Mouse (Mus musculus): ENCODE data around the gene Myo15b. TPM values are rescaled to one million over a fixed set of nuclear protein-coding genes. Genes with fewer than 3 reads are reported as not detected.
"Not testable (repeated sequence)": the region's sequence is repeated elsewhere in the genome, so short reads cannot be mapped to it uniquely, and the experiment has no call there.

Gene Myo15b
- polyA plus RNA-seq, 1 experiment from 2014 or later = 0.45 TPM

DNA sequence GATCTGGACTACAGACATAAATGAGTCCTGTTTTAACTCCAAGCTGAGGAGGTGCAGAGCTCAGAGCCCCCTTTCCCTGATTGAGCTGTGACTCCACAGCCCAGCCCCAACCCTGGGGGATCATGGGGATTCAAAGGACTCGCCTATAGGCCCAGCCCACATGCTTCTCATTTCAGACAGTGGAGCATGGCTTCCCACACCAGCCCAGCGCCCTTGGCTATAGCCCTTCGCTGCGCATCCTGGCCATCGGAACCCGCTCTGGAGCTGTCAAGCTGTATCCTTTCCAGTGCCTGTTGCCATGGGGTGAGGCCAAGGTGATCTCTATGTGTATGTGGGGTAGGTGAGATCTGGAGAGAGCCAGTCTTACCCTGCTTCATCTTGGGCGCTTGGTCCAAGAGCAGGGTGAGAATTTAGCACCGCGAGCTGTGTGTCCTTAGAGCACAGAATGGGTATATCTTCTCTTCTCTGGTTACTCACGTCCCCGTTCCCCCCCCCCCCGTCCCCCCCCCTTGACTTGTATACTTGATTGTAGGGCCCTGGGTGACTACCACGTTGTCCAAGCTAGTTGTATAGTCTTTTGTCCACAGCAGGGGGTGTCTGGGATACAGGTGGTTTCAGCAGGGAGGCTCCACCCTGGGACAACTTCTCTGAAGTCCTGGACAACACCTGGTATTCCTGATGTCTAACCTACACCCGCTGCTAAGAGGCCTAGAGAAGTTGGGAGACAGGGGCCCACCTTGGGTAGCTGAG, 14.9 kb upstream of the Myo15b start:
- Histone ChIP-seq H3K36me3 (replicated peaks) (peaks cover 34% of the 10 kb centered on the region), H3K9ac (no peak overlapping the region), H3K27me3 (no peaks in the 10 kb centered on the region), H3K27ac (replicated peaks) (0 out of 2 replicates have a peak overlapping the region, but pooled peaks have one; percentile 11), H3K4me3 (replicated peaks) (no peak overlapping the region), H3K4me1 (replicated peaks) (peaks cover 58% of the 10 kb centered on the region), H3K4me2 (no peak overlapping the region), H3K9me3 (replicated peaks) (0 out of 2 replicates have a peak, but pooled peaks cover 2% of the 10 kb centered on the region)
- ATAC-seq (ENCODE audit: insufficient read depth) = no peak
- WGBS (ENCODE audit: insufficient replicate concordance) = 78% methylated on average over 12 of the region's 14 CpGs

DNA sequence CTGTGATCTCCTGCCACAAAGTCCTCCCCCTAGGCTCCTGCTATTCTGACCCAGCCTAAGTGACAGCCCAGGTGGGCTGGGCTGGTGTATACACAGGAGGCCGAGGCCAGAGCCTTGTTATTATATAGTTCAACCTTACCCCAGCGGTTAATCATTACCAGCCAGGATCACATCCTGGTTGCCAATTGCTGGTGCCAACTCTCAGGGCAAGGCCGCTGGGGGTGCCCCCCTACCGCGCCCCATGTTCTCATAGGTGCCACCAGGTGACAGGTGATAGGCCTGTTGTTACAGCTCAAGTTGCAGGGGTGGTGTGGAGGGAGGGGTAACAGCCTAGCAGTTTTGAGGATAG, 14.3 kb upstream of the Myo15b start:
- Histone ChIP-seq H3K27ac (replicated peaks) (no peak overlapping the region), H3K4me2 (no peak overlapping the region)

DNA sequence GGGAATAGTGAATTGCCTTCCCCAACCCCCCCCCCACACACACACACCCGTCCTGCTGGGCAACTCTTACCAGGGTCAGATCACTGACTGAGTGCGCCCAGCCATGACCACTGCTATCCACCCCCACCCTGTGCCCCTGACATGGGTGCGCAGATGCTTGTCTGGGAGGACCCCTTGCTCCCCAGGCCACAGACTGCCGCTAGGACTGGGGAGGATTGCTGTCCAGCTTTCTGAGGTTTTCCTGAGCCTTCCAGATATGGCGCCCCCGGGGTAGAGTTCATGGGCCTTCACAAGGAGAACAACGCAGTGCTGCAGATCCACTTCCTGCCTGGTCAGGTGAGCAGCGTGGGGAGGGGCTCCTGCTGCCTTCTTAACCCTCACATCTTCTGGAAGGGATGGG, 14.0 kb upstream of the Myo15b start:
- H3K4me1 ChIP-seq (replicated peaks) = peaks cover 49% of the 10 kb centered on the region
- no peak overlapping the region for H3K9ac ChIP-seq
- WGBS (ENCODE audit: insufficient replicate concordance) = 65% methylated on average over 8 of the region's 8 CpGs
- H3K27ac ChIP-seq (replicated peaks) = no peak overlapping the region
- no peaks in the 10 kb centered on the region for H3K27me3 ChIP-seq
- 0 out of 2 replicates have a peak, but pooled peaks cover 2% of the 10 kb centered on the region for H3K9me3 ChIP-seq (replicated peaks)
- H3K4me3 ChIP-seq (replicated peaks) = no peak overlapping the region
- peaks cover 35% of the 10 kb centered on the region for H3K36me3 ChIP-seq (replicated peaks)
- no peak overlapping the region for H3K4me2 ChIP-seq
- ATAC-seq (ENCODE audit: insufficient read depth) = no peak

More for the DNA sequence above, 14.3 kb upstream of the Myo15b start:
- Histone ChIP-seq H3K4me3 (replicated peaks) (no peak overlapping the region), H3K27me3 (no peaks in the 10 kb centered on the region), H3K9ac (no peak overlapping the region), H3K4me1 (replicated peaks) (peaks cover 53% of the 10 kb centered on the region), H3K36me3 (replicated peaks) (peaks cover 34% of the 10 kb centered on the region), H3K9me3 (replicated peaks) (0 out of 2 replicates have a peak, but pooled peaks cover 2% of the 10 kb centered on the region)
- no peak for ATAC-seq (ENCODE audit: insufficient read depth)
- 86% methylated on average over 5 of the region's 5 CpGs for WGBS (ENCODE audit: insufficient replicate concordance)

DNA sequence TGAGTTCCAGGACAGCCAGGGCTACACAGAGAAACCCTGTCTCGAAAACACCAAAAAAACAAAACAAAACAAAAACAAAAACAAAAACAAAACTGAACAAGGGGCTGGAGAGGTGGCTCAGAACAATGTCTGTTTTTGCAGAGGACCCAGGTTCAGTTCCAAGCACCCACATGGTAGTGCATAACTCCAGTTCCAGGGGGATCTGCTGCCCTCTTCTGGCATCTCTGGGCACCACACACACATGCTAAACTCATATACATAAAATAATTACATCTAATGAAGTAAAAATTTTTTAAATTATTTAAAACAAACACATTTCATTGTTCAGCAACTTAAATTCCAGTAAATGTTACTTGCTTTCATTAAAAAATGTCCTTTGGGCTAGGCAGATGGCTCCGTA, 12.4 kb upstream of the Myo15b start:
- Histone ChIP-seq H3K4me3 (replicated peaks) (no peak overlapping the region), H3K9me3 (replicated peaks) (0 out of 2 replicates have a peak, but pooled peaks cover 2% of the 10 kb centered on the region), H3K27ac (replicated peaks) (no peak overlapping the region), H3K27me3 (no peaks in the 10 kb centered on the region), H3K4me1 (replicated peaks) (peaks cover 38% of the 10 kb centered on the region), H3K36me3 (replicated peaks) (peaks cover 51% of the 10 kb centered on the region), H3K4me2 (no peak overlapping the region), H3K9ac (no peak overlapping the region)
- no peak for ATAC-seq (ENCODE audit: insufficient read depth)
- 87% methylated on average over 2 of the region's 2 CpGs for WGBS (ENCODE audit: insufficient replicate concordance)

DNA sequence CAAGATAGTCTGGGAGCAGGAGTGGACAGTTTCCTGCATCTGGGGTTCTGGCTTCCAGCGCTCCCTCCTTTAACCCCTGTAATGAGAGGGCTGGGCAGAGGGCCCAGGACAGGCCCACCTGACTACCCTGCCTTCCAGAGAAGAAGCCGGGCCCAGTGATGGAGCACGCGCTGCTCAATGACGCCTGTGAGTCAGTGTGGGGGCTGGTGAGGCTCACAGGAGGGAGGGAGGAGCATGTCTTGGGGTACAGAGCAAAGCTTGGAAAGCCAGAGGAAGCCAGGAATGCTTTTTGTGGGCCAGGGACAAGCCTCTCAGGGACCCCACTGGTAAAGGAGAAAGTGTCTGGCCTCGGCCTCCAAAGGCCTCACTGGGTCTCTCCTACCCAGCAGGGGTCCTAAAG, 3.5 kb upstream of the Myo15b start:
- Histone ChIP-seq H3K27ac (replicated peaks) (no peak overlapping the region), H3K27me3 (peaks cover 39% of the 10 kb centered on the region), H3K9me3 (replicated peaks) (no peaks in the 10 kb centered on the region), H3K4me2 (no peak overlapping the region), H3K9ac (no peak overlapping the region), H3K4me1 (replicated peaks) (peaks cover 15% of the 10 kb centered on the region), H3K4me3 (replicated peaks) (no peak overlapping the region), H3K36me3 (replicated peaks) (peaks cover 56% of the 10 kb centered on the region)
- no peak for ATAC-seq (ENCODE audit: insufficient read depth)
- 83% methylated on average over 6 of the region's 6 CpGs for WGBS (ENCODE audit: insufficient replicate concordance)

DNA sequence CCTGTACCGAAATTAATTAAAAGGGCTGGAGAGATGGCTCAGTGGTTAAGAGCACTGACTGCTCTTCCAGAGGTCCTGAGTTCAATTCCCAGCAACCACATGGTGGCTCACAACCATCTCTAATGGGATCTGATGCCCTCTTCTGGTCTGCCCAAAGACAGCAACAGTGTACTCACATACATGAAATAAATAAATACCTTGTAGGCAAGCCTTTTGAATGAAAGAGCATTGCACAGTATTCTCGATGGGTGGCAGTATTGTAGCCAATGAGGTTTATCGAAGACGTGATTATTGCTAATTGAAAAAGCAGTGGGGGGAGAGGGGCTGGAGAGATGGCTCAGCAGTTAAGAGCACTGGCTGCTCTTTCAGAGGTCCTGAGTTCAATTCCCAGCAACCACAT, 1.1 kb upstream of the Myo15b start:
- not testable (repeated sequence) for H3K4me3 ChIP-seq (replicated peaks); H3K9me3 ChIP-seq (replicated peaks); H3K27ac ChIP-seq (replicated peaks); H3K9ac ChIP-seq; H3K4me2 ChIP-seq; ATAC-seq (ENCODE audit: insufficient read depth)
- WGBS (ENCODE audit: insufficient replicate concordance) = 78% methylated on average over 4 of the region's 4 CpGs
- H3K4me1 ChIP-seq (replicated peaks) = peaks cover 17% of the 10 kb centered on the region
- peaks cover 31% of the 10 kb centered on the region; the same call in 1 of the 2 replicates for H3K36me3 ChIP-seq (replicated peaks)
- H3K27me3 ChIP-seq = peaks cover 63% of the 10 kb centered on the region

DNA sequence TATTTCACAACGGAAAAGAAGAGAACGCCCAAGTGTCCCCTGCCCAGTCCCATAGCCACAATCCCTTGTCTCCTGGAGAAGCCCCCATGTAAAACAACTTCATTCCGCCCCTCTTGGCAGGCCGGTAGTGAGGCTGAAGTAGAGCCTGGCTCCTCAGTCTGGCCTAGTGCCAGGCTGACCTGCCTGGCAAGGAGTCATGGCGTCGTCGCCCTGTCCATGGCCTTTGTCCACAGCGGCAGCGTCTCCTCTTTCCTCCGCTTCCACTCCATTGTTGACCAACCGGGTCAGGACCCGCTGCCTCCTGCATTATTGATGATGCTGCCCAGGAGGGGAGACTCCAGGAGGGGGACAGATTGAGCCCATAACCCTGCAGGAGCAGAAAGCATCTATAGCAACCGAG, 270 bp upstream of the Myo15b start:
- WGBS (ENCODE audit: insufficient replicate concordance) = 63% methylated on average over 13 of the region's 13 CpGs
- 0 out of 2 replicates have a peak, but pooled peaks cover 27% of the 10 kb centered on the region for H3K36me3 ChIP-seq (replicated peaks)
- H3K27me3 ChIP-seq = peaks cover 71% of the 10 kb centered on the region
- H3K9me3 ChIP-seq (replicated peaks) = no peaks in the 10 kb centered on the region
- no peak for ATAC-seq (ENCODE audit: insufficient read depth)
- no peak overlapping the region for H3K9ac ChIP-seq
- no peak overlapping the region for H3K4me2 ChIP-seq
- H3K4me1 ChIP-seq (replicated peaks) = peaks cover 17% of the 10 kb centered on the region
- no peak overlapping the region for H3K4me3 ChIP-seq (replicated peaks)
- no peak overlapping the region for H3K27ac ChIP-seq (replicated peaks)

DNA sequence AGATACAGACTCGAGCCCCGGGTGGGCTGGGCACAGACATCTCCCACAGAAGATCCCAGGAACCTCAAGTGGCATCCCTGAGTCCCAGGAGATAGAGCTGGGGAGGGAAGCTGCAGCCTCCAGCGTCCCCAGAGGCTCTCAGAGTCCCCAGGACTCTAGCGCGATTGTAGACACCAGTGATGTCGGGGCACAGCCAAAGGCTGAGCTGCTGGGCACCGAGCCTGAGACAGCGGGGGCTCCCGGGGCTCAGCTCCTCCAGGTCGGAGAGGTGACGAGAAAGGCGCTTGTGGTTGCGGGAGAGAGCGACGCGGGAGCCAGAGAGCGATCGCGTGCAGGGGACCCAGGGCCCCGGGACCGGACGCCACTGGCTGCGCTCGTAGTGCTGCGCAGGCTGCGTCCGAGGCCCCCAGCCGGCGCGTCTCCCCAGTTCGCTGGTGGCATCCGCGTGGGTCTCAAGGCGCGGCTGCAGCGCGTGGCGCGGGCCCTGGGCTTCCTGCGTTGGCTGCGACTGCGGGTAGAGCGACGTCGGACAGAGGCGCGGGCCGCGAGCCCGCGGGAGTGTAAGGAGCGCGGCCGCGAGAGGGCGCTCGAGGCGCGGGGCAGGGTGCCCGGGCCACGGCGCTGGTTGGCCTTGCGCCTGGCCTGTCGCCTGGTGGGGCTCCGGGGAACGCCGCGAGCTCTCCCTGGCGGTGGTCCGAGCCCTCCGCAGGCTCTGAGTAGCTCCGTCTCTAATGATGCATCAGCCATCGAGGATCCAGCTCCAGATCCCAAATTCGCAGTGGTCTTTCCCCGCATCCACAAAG, 1.1 kb downstream of the Myo15b start:
- Histone ChIP-seq H3K9me3 (replicated peaks) (no peaks in the 10 kb centered on the region), H3K4me3 (replicated peaks) (peak overlapping the region; percentile 46), H3K9ac (peak overlapping the region; percentile 23; the same call in 1 of the 2 replicates), H3K4me2 (peak overlapping the region; percentile 73), H3K27me3 (peaks cover 76% of the 10 kb centered on the region), H3K4me1 (replicated peaks) (peaks cover 17% of the 10 kb centered on the region), H3K27ac (replicated peaks) (no peak overlapping the region), H3K36me3 (replicated peaks) (0 out of 2 replicates have a peak, but pooled peaks cover 15% of the 10 kb centered on the region)
- 2% methylated on average over 75 of the region's 75 CpGs for WGBS (ENCODE audit: insufficient replicate concordance)
- ATAC-seq (ENCODE audit: insufficient read depth) = peak; percentile 75

DNA sequence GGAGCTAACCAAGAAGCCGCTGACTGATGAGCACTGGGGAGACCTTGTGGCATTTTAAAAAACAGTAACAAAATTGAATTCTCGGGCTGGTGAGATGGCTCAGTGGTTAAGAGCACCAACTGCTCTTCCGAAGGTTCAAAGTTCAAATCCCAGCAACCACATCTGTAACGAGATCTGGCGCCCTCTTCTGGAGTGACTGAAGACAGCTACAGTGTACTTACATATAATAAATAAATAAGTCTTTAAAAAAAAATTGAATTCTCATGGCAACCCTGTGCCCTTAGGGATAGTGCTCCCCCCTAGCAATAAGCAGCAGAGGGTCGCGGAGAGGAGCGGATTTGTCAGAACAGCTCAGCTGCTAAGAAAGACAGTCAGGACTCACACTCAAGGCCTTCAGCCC, 5.7 kb downstream of the Myo15b start:
- H3K36me3 ChIP-seq (replicated peaks) = no peaks in the 10 kb centered on the region
- 65% methylated on average over 8 of the region's 8 CpGs for WGBS (ENCODE audit: insufficient replicate concordance)
- peaks cover 68% of the 10 kb centered on the region for H3K27me3 ChIP-seq
- ATAC-seq (ENCODE audit: insufficient read depth) = no peak
- H3K9me3 ChIP-seq (replicated peaks) = no peaks in the 10 kb centered on the region
- no peak overlapping the region for H3K4me2 ChIP-seq
- no peak overlapping the region for H3K4me3 ChIP-seq (replicated peaks)
- peaks cover 12% of the 10 kb centered on the region for H3K4me1 ChIP-seq (replicated peaks)
- H3K9ac ChIP-seq = no peak overlapping the region
- no peak overlapping the region for H3K27ac ChIP-seq (replicated peaks)

DNA sequence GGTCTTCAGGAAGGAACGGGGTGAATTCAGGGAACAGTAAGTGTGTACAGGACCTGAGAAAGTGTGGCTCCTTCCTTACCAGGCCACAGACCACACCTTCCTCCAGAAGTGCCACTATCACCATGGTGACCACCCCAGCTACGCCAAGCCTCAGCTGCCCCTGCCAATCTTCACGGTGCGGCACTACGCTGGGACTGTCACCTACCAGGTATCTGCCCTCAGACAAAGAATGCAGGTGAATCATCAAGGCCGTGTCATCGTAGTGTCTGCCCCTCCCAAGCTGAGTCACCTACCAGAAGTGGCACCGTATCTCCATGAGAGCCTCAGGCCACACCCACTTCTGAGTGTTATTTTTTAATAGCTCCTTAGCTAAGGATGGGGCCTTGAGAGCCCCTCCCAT, 11.2 kb downstream of the Myo15b start:
- H3K27me3 ChIP-seq = peaks cover 23% of the 10 kb centered on the region
- H3K4me2 ChIP-seq = peak overlapping the region; percentile 13; the same call in 1 of the 2 replicates
- WGBS (ENCODE audit: insufficient replicate concordance) = 28% methylated on average over 8 of the region's 8 CpGs
- H3K9me3 ChIP-seq (replicated peaks) = no peaks in the 10 kb centered on the region
- H3K4me1 ChIP-seq (replicated peaks) = peaks cover 23% of the 10 kb centered on the region
- 0 out of 2 replicates have a peak, but pooled peaks have one; percentile 18 for ATAC-seq (ENCODE audit: insufficient read depth)
- no peak overlapping the region for H3K4me3 ChIP-seq (replicated peaks)
- H3K27ac ChIP-seq (replicated peaks) = 0 out of 2 replicates have a peak overlapping the region, but pooled peaks have one; percentile 9
- H3K36me3 ChIP-seq (replicated peaks) = no peaks in the 10 kb centered on the region
- no peak overlapping the region for H3K9ac ChIP-seq

DNA sequence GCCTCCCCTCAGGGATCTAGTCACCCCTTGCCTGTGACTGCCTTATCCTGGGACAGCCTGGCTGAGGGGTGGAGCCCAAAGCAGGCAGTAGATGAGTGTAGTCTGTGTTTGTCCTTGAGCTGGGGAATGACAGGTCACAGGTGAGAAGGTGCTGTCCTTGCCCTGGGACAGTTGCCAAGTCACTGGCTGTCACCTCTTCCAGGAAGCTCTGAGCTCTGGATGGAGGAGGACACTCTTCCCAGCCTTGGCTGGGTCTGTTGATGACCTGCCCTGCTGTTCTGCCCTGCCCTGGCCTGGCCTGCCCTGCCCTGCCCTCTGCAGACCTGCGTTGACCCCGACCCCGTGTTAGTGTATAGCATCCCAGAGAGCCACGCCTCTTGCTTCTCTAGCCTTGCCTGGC, 14.2 kb downstream of the Myo15b start:
- H3K9me3 ChIP-seq (replicated peaks) = no peaks in the 10 kb centered on the region
- 47% methylated on average over 4 of the region's 4 CpGs for WGBS (ENCODE audit: insufficient replicate concordance)
- no peak overlapping the region for H3K27ac ChIP-seq (replicated peaks)
- H3K4me3 ChIP-seq (replicated peaks) = no peak overlapping the region
- no peak overlapping the region for H3K9ac ChIP-seq
- H3K4me1 ChIP-seq (replicated peaks) = peaks cover 31% of the 10 kb centered on the region
- peaks cover 6% of the 10 kb centered on the region; the same call in 1 of the 2 replicates for H3K27me3 ChIP-seq
- no peaks in the 10 kb centered on the region for H3K36me3 ChIP-seq (replicated peaks)
- no peak overlapping the region for H3K4me2 ChIP-seq
- ATAC-seq (ENCODE audit: insufficient read depth) = peak; percentile 53
